In genomic region chr9:13314577-13315004, GRCm38 (mm10) we compare ENCODE assay signal across 22 mouse cellular contexts. TPM values are rescaled to one million over a fixed set of nuclear protein-coding genes. Genes with fewer than 3 reads are reported as not detected.
DNase-seq lines count a peak whose midpoint lies in the region; ATAC-seq and TF ChIP-seq lines count a peak whose summit lies in the region.
"Had no signal": no experiment of that assay in that cellular context is flagged by ENCODE, and none has a peak within 500 bp of the region (broad histone marks: within the 10 kb centered on the region; RNA-seq: fewer than 3 reads in every experiment).

No protein-coding gene starts in this region.

- no peak overlapping the region for H3K9ac ChIP-seq in forebrain, embryonic 14.5 days (ENCODE audit: low read length)
- H3K9ac ChIP-seq: forebrain, postnatal 0 days; hindbrain, embryonic 13.5 days; liver, embryonic 15.5 days; midbrain, embryonic 12.5 days had no signal

- peaks cover 26% of the 10 kb centered on the region for H3K4me1 ChIP-seq in embryonic fibroblast, embryonic 13.5 days (ENCODE audit: control insufficient read depth, insufficient read depth, low read length)
- H3K4me1 ChIP-seq in forebrain, embryonic 14.5 days (ENCODE audit: control insufficient read depth, insufficient read depth, low read length): no peaks in the 10 kb centered on the region
- H3K4me1 ChIP-seq: liver, embryonic 15.5 days had no signal

- 77% methylated on average over 5 of the region's 5 CpGs for WGBS in forebrain, embryonic 14.5 days

- H3K27ac ChIP-seq in embryonic fibroblast, embryonic 13.5 days (ENCODE audit: insufficient read depth, low read length): peak overlapping the region; percentile 34
- H3K27ac ChIP-seq in forebrain, embryonic 14.5 days (ENCODE audit: low read depth, low read length): no peak overlapping the region
- H3K27ac ChIP-seq: hindbrain, embryonic 13.5 days; liver, embryonic 15.5 days; midbrain, embryonic 12.5 days had no signal

- DNase-seq in frontal cortex, postnatal 10 days (ENCODE audit: low spot score in 2 of 2): no peak
- DNase-seq in layer of hippocampus, adult 11-12 months (ENCODE audit: low spot score): peak; percentile 15
- no peak for DNase-seq in layer of hippocampus, adult 9-11 months
- DNase-seq in Muller cell, postnatal 12 days (ENCODE audit: inconsistent ontology term): peak; percentile 45
- no peak for DNase-seq in thymus, postnatal 10 days (ENCODE audit: low spot score in 2 of 2)
- no peak for DNase-seq in forebrain, embryonic 14.5 days (ENCODE audit: low spot score)
- DNase-seq: adrenal gland, adult 2 months; cerebellum, adult 11-12 months; cerebellum, postnatal 10 days; forebrain, postnatal 0 days; heart, postnatal 36 days; kidney, adult 2 months; kidney, postnatal 14 days; liver; spleen, adult 18-20 months had no signal

- TF ChIP-seq POLR2A in embryonic fibroblast, embryonic 13.5 days (IDR thresholded peaks at IDR 0.05; ENCODE audit: low read depth, low read length): no peak

- H3K4me2 ChIP-seq in forebrain, embryonic 14.5 days (ENCODE audit: low read length): no peak overlapping the region
- H3K4me2 ChIP-seq: hindbrain, embryonic 13.5 days; liver, embryonic 15.5 days; midbrain, embryonic 12.5 days had no signal

- H3K4me3 ChIP-seq in embryonic fibroblast, embryonic 13.5 days (ENCODE audit: insufficient read depth, low read length): no peak overlapping the region
- H3K4me3 ChIP-seq in forebrain, embryonic 14.5 days (ENCODE audit: low read depth, low read length): no peak overlapping the region
- H3K4me3 ChIP-seq: hindbrain, embryonic 13.5 days; liver, embryonic 15.5 days; midbrain, embryonic 12.5 days had no signal

- no peaks in the 10 kb centered on the region for H3K9me3 ChIP-seq in forebrain, embryonic 14.5 days (replicated peaks; ENCODE audit: control insufficient read depth, low read length)
- H3K9me3 ChIP-seq: hindbrain, embryonic 13.5 days; liver, embryonic 15.5 days; midbrain, embryonic 12.5 days had no signal

- TF ChIP-seq CTCF in embryonic fibroblast, embryonic 13.5 days (IDR thresholded peaks at IDR 0.05; ENCODE audit: borderline replicate concordance, insufficient read depth, low read length): no peak

- no peaks in the 10 kb centered on the region for H3K27me3 ChIP-seq in forebrain, embryonic 14.5 days (replicated peaks; ENCODE audit: control insufficient read depth, insufficient read depth, low read length)
- H3K27me3 ChIP-seq: hindbrain, embryonic 13.5 days; liver, embryonic 15.5 days; midbrain, embryonic 12.5 days had no signal

- ATAC-seq in frontal cortex, adult (ENCODE audit: low TSS enrichment): peak; percentile 52; the same call in 1 of the 2 replicates
- no peak for ATAC-seq in forebrain, embryonic 14.5 days
- ATAC-seq: CD4-positive, CD25-positive, alpha-beta regulatory T cell, adult 4 months; forebrain, postnatal 0 days; inflammation-experienced regulatory T-cells, adult 6 months had no signal

- H3K36me3 ChIP-seq in forebrain, embryonic 14.5 days (ENCODE audit: control insufficient read depth, insufficient read depth, low read length): no peaks in the 10 kb centered on the region
- H3K36me3 ChIP-seq: hindbrain, embryonic 13.5 days; liver, embryonic 15.5 days; midbrain, embryonic 12.5 days had no signal

RNA-seq across cellular contexts. Expression of gene Maml2, which starts 16.8 kb away (rescaled TPM):
- polyA plus RNA-seq in embryonic fibroblast, embryonic 13.5 days (2011; ENCODE audit: insufficient read length, low read depth, missing spikeins): 23.1 and 27.9 TPM in 2 replicates
- polyA plus RNA-seq in forebrain, embryonic 14.5 days (2014; fragmentation: Nextera tagmentation; extraction: Ambion mirVana): 6.3 and 7.2 TPM in 2 replicates

Comparison
In these comparisons a context has a peak if more than half of its experiments do, and no peak if none do; other contexts are left out.
1. DNase-seq: peak in layer of hippocampus, adult 11-12 months (single experiment) and Muller cell, postnatal 12 days (single experiment); none in frontal cortex, postnatal 10 days (0 of 2), layer of hippocampus, adult 9-11 months (single experiment), thymus, postnatal 10 days (0 of 2) and forebrain, embryonic 14.5 days (single experiment).